Mouse (Mus musculus) lung, postnatal 25 days (tissue): Measurements from ENCODE around the gene Zfp335.
"Not testable (repeated sequence)": the region's sequence is repeated elsewhere in the genome, so short reads cannot be mapped to it uniquely, and the experiment has no call there.

ENCODE experiments used
- DNase-seq: peaks from one replicate; pipeline ENCODE4 v3.0.0; 2022; ENCODE audit warnings: low spot score

The Zfp335 gene

GRCm38 (mm10) chr2:164866741-164867551, 44.6 kb downstream of the Zfp335 start:
- peak; percentile 91 for DNase-seq

GRCm38 (mm10) chr2:164864593-164864992, 47.0 kb downstream of the Zfp335 start:
- DNase-seq, result no peak

GRCm38 (mm10) chr2:164863411-164863810, 48.1 kb downstream of the Zfp335 start:
- not testable (repeated sequence) for DNase-seq

GRCm38 (mm10) chr2:164862179-164862861, 49.2 kb downstream of the Zfp335 start:
- DNase-seq, result peak; percentile 84

GRCm38 (mm10) chr2:164861094-164861493, 50.5 kb downstream of the Zfp335 start:
- no peak for DNase-seq

GRCm38 (mm10) chr2:164859640-164860432, 51.7 kb downstream of the Zfp335 start:
- DNase-seq, result no peak

GRCm38 (mm10) chr2:164859155-164859554, 52.4 kb downstream of the Zfp335 start:
- DNase-seq, result no peak

- no peak for DNase-seq
Measured at GRCm38 (mm10) chr2:164857842-164858553, 53.6 kb downstream of the Zfp335 start.

GRCm38 (mm10) chr2:164857101-164857821, 54.3 kb downstream of the Zfp335 start, which contains the start of gene Pltp:
TSS of gene Pltp (minus strand) at chr2:164857711.
- peak; percentile 71 for DNase-seq

- no peak for DNase-seq
Measured at GRCm38 (mm10) chr2:164856309-164857100, 55.1 kb downstream of the Zfp335 start.

GRCm38 (mm10) chr2:164855572-164855971, 56.0 kb downstream of the Zfp335 start:
- DNase-seq, result not testable (repeated sequence)

- no peak for DNase-seq
Measured at GRCm38 (mm10) chr2:164850061-164850460, 61.5 kb downstream of the Zfp335 start.

GRCm38 (mm10) chr2:164845782-164846181, 65.8 kb downstream of the Zfp335 start:
- DNase-seq, result no peak
